Mouse (Mus musculus) brown adipose tissue, adult 24 weeks (tissue): Measurements from ENCODE around the gene Mettl7a3. TPM values are rescaled to one million over a fixed set of nuclear protein-coding genes. Genes with fewer than 3 reads are reported as not detected.
"Not testable (repeated sequence)": the region's sequence is repeated elsewhere in the genome, so short reads cannot be mapped to it uniquely, and the experiment has no call there.

Experiments used
- H3K27ac ChIP-seq: fragments of 200-500 bp; replicated peaks from 2 replicates; pipeline ENCODE4 v1.5.1; 2012; ENCODE audit warnings: low read depth, mild to moderate bottlenecking, low read length
- H3K4me1 ChIP-seq: fragments of 200-500 bp; 2 replicates; pipeline ENCODE4 v1.6.1; 2012; ENCODE audit warnings: low read length, mixed read lengths; ENCODE audit not compliant: control insufficient read depth, insufficient read depth, insufficient read length
- H3K4me3 ChIP-seq: fragments of 200-500 bp; 2 replicates; pipeline ENCODE4 v1.5.1; 2012; ENCODE audit warnings: low read depth, mild to moderate bottlenecking, low read length, moderate library complexity; ENCODE audit not compliant: insufficient read depth
- polyA plus RNA-seq: library from polyadenylated mRNA; stranded (reverse); fragments of >200 nt; gene quantifications from 2 replicates; pipeline ENCODE4 v1.2.4, GENCODE M21; 2012; ENCODE audit not compliant: missing spikeins, insufficient read depth, insufficient read length

Mettl7a3 gene
- polyA plus RNA-seq, 1 experiment = not detected

DNA sequence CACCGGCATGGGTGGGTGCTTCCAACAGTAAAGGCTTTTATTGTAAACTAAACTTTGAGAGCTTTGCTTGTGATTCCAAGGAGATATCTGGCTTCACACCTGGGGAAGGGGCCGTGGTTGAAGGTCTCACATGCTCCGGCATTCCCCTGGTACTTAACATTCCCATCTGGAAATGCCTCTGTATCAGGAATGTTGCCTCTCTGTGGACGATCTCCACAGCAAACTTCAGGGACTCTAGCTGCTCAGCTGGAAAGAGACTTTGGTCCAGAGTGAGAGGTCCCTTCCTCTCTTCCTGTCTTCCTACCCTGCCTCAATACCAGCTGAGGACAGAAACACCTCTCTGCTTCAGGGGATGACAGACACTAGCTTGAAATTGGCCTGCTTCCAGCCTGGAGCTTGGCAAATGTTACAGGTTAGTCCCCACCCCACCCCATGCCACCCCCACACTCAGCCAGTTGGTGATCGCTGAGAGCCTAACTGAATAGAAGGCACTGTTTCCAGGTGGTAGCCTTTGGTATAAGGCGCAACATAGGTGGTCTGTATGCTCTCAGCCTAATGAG lies 16.9 kb downstream of the Mettl7a3 start:
- no peak overlapping the region for H3K27ac ChIP-seq
- H3K4me1 ChIP-seq = no peaks in the 10 kb centered on the region

GRCm38 (mm10) chr15:100352711-100353250 lies 18.1 kb downstream of the Mettl7a3 start, which contains the start of the genes Methig1 and Mettl7a2:
Methig1 (plus strand) TSS chr15:100353149.
Mettl7a2 (plus strand) TSS chr15:100353200.
- Histone ChIP-seq H3K4me3 (no peak within 1 kb of the TSS), H3K27ac (no peak within 1 kb of the TSS), H3K4me1 (no peaks in the 10 kb centered on the region)

More for the DNA sequence above, 16.9 kb downstream of the Mettl7a3 start:
- no peak overlapping the region for H3K4me3 ChIP-seq

DNA sequence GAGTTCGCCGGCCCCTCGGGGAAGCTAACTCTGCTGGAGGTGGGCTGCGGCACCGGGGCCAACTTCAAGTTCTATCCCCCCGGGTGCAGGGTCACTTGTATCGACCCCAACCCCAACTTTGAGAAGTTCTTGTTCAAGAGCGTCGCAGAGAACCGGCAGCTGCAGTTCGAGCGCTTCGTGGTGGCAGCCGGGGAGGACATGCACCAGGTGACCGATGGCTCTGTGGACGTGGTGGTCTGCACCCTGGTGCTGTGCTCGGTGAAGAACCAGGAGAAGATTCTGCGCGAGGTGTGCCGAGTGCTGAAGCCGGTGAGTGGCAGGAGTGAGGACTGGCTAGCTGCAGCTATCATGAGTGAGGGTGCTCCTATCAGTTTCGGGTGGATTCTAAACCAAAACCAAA lies 18.7 kb downstream of the Mettl7a3 start:
- H3K4me3 ChIP-seq, H3K4me1 ChIP-seq, H3K27ac ChIP-seq: not testable (repeated sequence)

GRCm38 (mm10) chr15:100355876-100356275 lies 21.1 kb downstream of the Mettl7a3 start:
- no peaks in the 10 kb centered on the region for H3K4me1 ChIP-seq
- no peak overlapping the region for H3K27ac ChIP-seq
- no peak overlapping the region for H3K4me3 ChIP-seq

GRCm38 (mm10) chr15:100364242-100364641 lies 29.5 kb downstream of the Mettl7a3 start, which contains the start of gene Higd1c:
Higd1c (plus strand) TSS chr15:100364542.
- Histone ChIP-seq H3K4me1 (no peaks in the 10 kb centered on the region), H3K27ac (no peak within 1 kb of the TSS), H3K4me3 (no peak within 1 kb of the TSS)

DNA sequence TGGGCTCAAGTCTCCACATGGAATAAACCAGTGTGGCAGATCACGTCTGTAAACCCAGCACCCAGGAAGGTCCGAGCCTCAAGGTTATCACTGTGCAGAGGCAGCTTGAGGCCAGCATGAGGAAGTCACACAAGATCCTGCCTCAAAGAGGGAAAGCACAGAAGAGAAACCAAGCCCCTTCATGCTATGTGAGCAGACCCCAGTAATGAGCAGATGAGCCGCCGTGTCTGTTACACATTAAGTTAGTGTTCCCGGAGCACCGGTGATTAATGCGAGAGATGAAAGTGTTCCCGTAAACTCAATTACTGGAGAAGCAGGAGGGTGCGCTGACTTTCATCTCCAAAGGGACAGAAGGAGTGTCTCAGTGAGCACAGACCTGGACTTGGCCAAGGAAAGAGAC lies 31.2 kb downstream of the Mettl7a3 start:
- not testable (repeated sequence) for H3K4me3 ChIP-seq, H3K27ac ChIP-seq, H3K4me1 ChIP-seq

DNA sequence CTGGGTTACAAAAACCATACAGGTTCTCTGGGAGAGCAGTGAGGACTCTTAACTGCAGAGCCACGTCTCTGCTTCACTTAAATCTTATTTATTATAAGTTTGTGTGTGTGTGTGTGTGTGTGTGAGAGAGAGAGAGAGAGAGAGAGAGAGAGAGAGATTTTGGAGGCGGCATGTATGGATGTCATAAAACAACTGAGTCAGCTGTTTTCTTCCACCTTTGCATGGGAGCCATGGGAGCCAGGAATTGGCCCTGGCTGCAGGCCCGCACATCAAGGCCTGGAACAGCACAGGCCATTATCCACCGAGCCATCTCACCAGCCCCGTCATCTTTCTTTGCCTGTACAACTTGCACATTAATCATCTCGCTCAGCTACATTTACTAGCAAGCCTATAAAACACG lies 32.4 kb downstream of the Mettl7a3 start:
- no peak overlapping the region for H3K27ac ChIP-seq
- H3K4me1 ChIP-seq = no peaks in the 10 kb centered on the region
- H3K4me3 ChIP-seq = no peak overlapping the region

- Histone ChIP-seq H3K27ac (no peak overlapping the region), H3K4me3 (no peak overlapping the region), H3K4me1 (no peaks in the 10 kb centered on the region)
These were observed 40.3 kb downstream of the Mettl7a3 start for GRCm38 (mm10) chr15:100375066-100375465.

GRCm38 (mm10) chr15:100377847-100378505 lies 43.2 kb downstream of the Mettl7a3 start:
- H3K4me3 ChIP-seq, H3K27ac ChIP-seq, H3K4me1 ChIP-seq: not testable (repeated sequence)

DNA sequence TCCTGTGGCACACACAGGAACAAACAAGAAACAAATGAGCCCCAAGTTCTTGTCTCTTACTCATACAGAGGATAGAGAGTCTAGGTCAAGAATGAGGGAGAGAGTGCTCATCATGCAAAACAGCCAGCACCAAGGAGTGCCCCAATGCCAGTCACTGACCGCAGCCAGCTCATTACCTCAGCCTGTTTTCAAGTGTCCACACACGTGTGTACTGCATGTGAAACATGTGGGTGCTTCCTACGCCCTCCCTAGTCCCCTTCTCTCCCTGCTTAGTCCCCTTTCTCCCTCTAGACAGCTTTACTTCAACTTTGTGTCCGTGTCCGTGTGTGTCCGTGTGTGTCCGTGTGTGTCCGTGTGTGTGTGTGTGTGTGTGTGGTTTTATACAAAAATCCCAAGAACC lies 44.9 kb downstream of the Mettl7a3 start:
- H3K27ac ChIP-seq = no peak overlapping the region

GRCm38 (mm10) chr15:100380104-100380503 lies 45.4 kb downstream of the Mettl7a3 start:
- H3K4me1 ChIP-seq = no peaks in the 10 kb centered on the region
- H3K4me3 ChIP-seq = no peak overlapping the region
- no peak overlapping the region for H3K27ac ChIP-seq

More for the DNA sequence above, 44.9 kb downstream of the Mettl7a3 start:
- no peak overlapping the region for H3K4me3 ChIP-seq
- H3K4me1 ChIP-seq = no peaks in the 10 kb centered on the region

DNA sequence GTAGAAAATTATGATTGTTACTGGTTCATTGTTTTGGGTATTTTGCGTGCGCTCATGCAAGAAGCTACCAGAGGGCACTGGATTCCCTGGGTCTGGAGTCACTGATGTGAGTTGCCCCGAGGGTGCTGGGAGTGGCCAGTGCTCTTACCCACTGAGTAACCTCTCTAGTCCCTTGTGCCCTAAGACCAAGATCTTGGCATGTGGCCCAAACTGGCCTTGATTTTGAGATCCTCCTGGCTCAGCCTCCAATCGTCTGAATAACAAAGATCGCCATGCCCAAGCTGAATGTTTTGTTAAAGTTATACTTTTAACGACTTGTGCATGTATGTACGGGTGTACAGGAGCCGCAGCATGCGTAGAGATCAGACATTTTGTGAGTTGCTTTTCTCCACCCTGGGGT lies 51.0 kb downstream of the Mettl7a3 start:
- Histone ChIP-seq H3K27ac (no peak overlapping the region), H3K4me3 (no peak overlapping the region), H3K4me1 (no peaks in the 10 kb centered on the region)

DNA sequence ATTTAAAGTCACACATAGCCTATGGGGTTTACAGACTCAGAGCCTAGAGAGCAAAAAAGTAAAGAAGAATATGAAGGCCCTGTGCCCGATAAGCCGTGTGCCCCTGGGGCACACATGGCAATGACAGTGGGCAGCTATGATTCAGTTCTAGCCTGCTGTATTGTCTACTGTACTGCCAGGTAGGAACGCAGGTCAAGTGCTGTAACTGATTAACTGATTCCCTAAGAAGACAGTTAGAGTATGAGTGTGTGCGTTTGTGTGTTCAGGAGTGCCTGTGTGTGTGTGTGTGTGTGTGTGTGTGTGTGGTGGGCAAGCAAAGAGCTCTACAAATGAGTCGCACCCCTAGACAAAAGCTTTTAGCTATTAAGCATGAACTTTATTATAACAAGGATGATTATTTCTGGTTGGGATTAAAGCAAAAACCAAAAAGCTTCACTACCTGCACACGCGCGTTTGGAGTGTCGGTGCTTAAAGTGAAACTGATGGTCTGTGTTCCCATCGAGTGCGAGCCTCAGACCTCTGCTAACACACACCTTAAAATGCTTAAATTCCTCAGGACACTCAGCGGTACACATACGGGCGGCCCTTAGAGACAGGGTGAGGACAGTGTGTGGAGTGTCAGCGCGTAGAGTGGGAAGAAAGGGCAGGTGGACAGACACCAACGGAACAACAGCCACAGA lies 53.0 kb downstream of the Mettl7a3 start:
- H3K4me1 ChIP-seq = peaks cover 2% of the 10 kb centered on the region; the same call in 1 of the 2 replicates
- H3K27ac ChIP-seq = no peak overlapping the region
- no peak overlapping the region for H3K4me3 ChIP-seq

GRCm38 (mm10) chr15:100388224-100388835 lies 53.6 kb downstream of the Mettl7a3 start:
- H3K4me3 ChIP-seq = no peak overlapping the region
- H3K4me1 ChIP-seq = peaks cover 2% of the 10 kb centered on the region; the same call in 1 of the 2 replicates
- no peak overlapping the region for H3K27ac ChIP-seq

DNA sequence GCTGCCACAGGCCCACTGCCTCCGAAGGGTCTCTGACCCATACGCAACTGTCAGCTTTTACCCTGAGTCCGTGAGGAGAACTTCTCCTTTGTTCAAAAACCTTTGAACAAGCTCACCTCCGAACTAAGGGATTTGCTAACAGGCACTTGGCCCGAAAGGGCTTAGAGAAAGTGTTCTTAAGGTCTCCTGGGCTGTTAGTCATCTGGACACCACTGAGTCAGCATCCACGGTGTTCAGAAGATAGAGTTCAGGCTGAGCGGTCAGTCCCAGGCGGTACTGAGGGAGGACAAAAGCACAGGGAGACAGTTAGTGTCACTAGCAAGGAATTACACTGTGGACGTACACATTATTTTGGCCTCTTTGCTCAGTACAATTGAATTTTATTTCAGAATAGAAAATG lies 54.2 kb downstream of the Mettl7a3 start:
- Histone ChIP-seq H3K27ac (no peak overlapping the region), H3K4me3 (no peak overlapping the region), H3K4me1 (peaks cover 2% of the 10 kb centered on the region; the same call in 1 of the 2 replicates)
